Mouse (Mus musculus) stomach, postnatal 0 days (tissue): ENCODE results near the gene Tbrg4.
"Not testable (repeated sequence)": the region's sequence is repeated elsewhere in the genome, so short reads cannot be mapped to it uniquely, and the experiment has no call there.

Experiments used
- CTCF ChIP-seq: IDR thresholded peaks from 2 replicates; pipeline ENCODE4 v1.5.1; 2016; ENCODE audit warnings: antibody characterized with exemption, low read depth, mild to moderate bottlenecking, moderate library complexity
- EP300 ChIP-seq: optimal IDR thresholded peaks from 2 replicates; pipeline ENCODE3; 2016; ENCODE audit warnings: antibody characterized with exemption

GRCm38 (mm10) chr11:6652978-6653377 is 27.1 kb upstream of the Tbrg4 start:
- peak; percentile 61 for TF ChIP-seq CTCF
- TF ChIP-seq EP300, result not testable (repeated sequence)
